Mouse (Mus musculus) liver, postnatal 0 days (tissue): ENCODE results near the gene Sox13. TPM values are rescaled to one million over a fixed set of nuclear protein-coding genes. Genes with fewer than 3 reads are reported as not detected.

Source experiments
- ATAC-seq: fragments of 200-750 bp; cut with Nextera tagmentation; 2 replicates; pipeline ENCODE4 v1.8.0; 2017; ENCODE audit warnings: mild to moderate bottlenecking, moderate library complexity
- DNase-seq: peaks from one replicate; pipeline ENCODE4 v3.0.0-alpha.2; 2016
- H3K27ac ChIP-seq: fragments of 300-500 bp; sonication (generic); 2 replicates; pipeline ENCODE4 v1.5.1; 2014; ENCODE audit warnings: antibody characterized with exemption, moderate library complexity, mild to moderate bottlenecking, low read depth
- H3K27me3 ChIP-seq: fragments of 300-500 bp; sonication (generic); 2 replicates; pipeline ENCODE4 v1.6.1; 2014; ENCODE audit warnings: low read length, control low read depth, mixed read lengths; ENCODE audit not compliant: insufficient read depth
- H3K36me3 ChIP-seq: fragments of 300-500 bp; sonication (generic); replicated peaks from 2 replicates; pipeline ENCODE4 v1.6.1; 2014; ENCODE audit warnings: mild to moderate bottlenecking, control low read depth, low read length, moderate library complexity, mixed read lengths; ENCODE audit not compliant: insufficient read depth
- H3K4me1 ChIP-seq: fragments of 300-500 bp; sonication (generic); 2 replicates; pipeline ENCODE4 v1.6.1; 2014; ENCODE audit warnings: antibody characterized with exemption, mild to moderate bottlenecking, control low read depth; ENCODE audit not compliant: insufficient read depth
- H3K4me2 ChIP-seq: fragments of 300-500 bp; sonication (generic); 2 replicates; pipeline ENCODE4 v1.6.1; 2014; ENCODE audit warnings: low read depth, mild to moderate bottlenecking, low read length, moderate library complexity, mixed read lengths
- H3K4me3 ChIP-seq: fragments of 300-500 bp; sonication (generic); 2 replicates; pipeline ENCODE4 v1.5.1; 2014; ENCODE audit warnings: low read depth, low read length
- H3K9ac ChIP-seq: fragments of 300-500 bp; sonication (generic); replicated peaks from 2 replicates; pipeline ENCODE4 v1.6.1; 2014; ENCODE audit warnings: mild to moderate bottlenecking, moderate library complexity
- H3K9me3 ChIP-seq: fragments of 300-500 bp; sonication (generic); 2 replicates; pipeline ENCODE4 v1.6.1; 2016; ENCODE audit warnings: mild to moderate bottlenecking, control low read depth, low read length, mixed read lengths
- CTCF ChIP-seq: sonication (generic); IDR thresholded peaks from 2 replicates; pipeline ENCODE4 v1.5.1; 2016; ENCODE audit warnings: antibody characterized with exemption, low read depth
- EP300 ChIP-seq: IDR thresholded peaks from 2 replicates; pipeline ENCODE4 v1.6.1; 2016; ENCODE audit warnings: antibody characterized with exemption, low read depth, mild to moderate bottlenecking
- WGBS: fragments of 180-500 bp; shearing (Covaris S2); extraction: QIAGEN DNeasy Blood & Tissue Kit; methylation state at CpG from one replicate; pipeline ENCODE4 v1.1.7; 2014; ENCODE audit not compliant: insufficient replicate concordance; 5-methylcytosine and 5-hydroxymethylcytosine counted together
- polyA plus RNA-seq: library from polyadenylated mRNA; unstranded; fragments of >200 nt; fragmentation: Nextera tagmentation; extraction: Ambion mirVana; gene quantifications from 2 replicates; pipeline ENCODE4 v1.2.1, GENCODE M21; 2015

The Sox13 gene
- polyA plus RNA-seq, 1 experiment from 2014 or later: 1.3 TPM

- DNase-seq: no peak
- Histone ChIP-seq H3K4me1 (peaks cover 23% of the 10 kb centered on the region), H3K27ac (peak overlapping the region; percentile 96; the same call in 1 of the 2 replicates), H3K4me2 (no peak overlapping the region), H3K27me3 (0 out of 2 replicates have a peak, but pooled peaks cover 1% of the 10 kb centered on the region), H3K4me3 (no peak overlapping the region), H3K9ac (no peak overlapping the region), H3K9me3 (no peaks in the 10 kb centered on the region), H3K36me3 (no peaks in the 10 kb centered on the region)
- WGBS: 58% methylated on average over 4 of the region's 4 CpGs
- TF ChIP-seq EP300 (no peak), CTCF (no peak)
- no peak for ATAC-seq
Observed at GRCm38 (mm10) chr1:133370352-133370751, 53.8 kb downstream of the Sox13 start.

- TF ChIP-seq CTCF: no peak
- no peak for TF ChIP-seq EP300
- peaks cover 23% of the 10 kb centered on the region for H3K4me1 ChIP-seq
- H3K36me3 ChIP-seq: no peaks in the 10 kb centered on the region
- H3K4me3 ChIP-seq: no peak overlapping the region
- no peak overlapping the region for H3K4me2 ChIP-seq
- 69% methylated on average over 10 of the region's 10 CpGs for WGBS
- no peaks in the 10 kb centered on the region for H3K9me3 ChIP-seq
- no peak for DNase-seq
- 0 out of 2 replicates have a peak, but pooled peaks cover 15% of the 10 kb centered on the region for H3K27me3 ChIP-seq
- ATAC-seq: no peak
- no peak overlapping the region for H3K27ac ChIP-seq
- H3K9ac ChIP-seq: no peak overlapping the region
Observed at GRCm38 (mm10) chr1:133368644-133369043, 55.5 kb downstream of the Sox13 start.

GRCm38 (mm10) chr1:133367606-133368488 lies 56.3 kb downstream of the Sox13 start:
- Histone ChIP-seq H3K9me3 (no peaks in the 10 kb centered on the region), H3K4me3 (no peak overlapping the region), H3K9ac (peak overlapping the region; percentile 16; the same call in 1 of the 2 replicates), H3K36me3 (no peaks in the 10 kb centered on the region), H3K27me3 (peaks cover 20% of the 10 kb centered on the region; the same call in 1 of the 2 replicates), H3K4me2 (peak overlapping the region; percentile 76), H3K4me1 (peaks cover 27% of the 10 kb centered on the region), H3K27ac (peak overlapping the region; percentile 60)
- DNase-seq (no peak), ATAC-seq (no peak)
- TF ChIP-seq EP300 (no peak), CTCF (no peak)
- WGBS: 13% methylated on average over 11 of the region's 11 CpGs

GRCm38 (mm10) chr1:133366951-133367605 lies 57.1 kb downstream of the Sox13 start:
- H3K27me3 ChIP-seq: peaks cover 20% of the 10 kb centered on the region; the same call in 1 of the 2 replicates
- ATAC-seq (peak; percentile 5; the same call in 1 of the 2 replicates), DNase-seq (no peak)
- H3K36me3 ChIP-seq: no peaks in the 10 kb centered on the region
- H3K9me3 ChIP-seq: no peaks in the 10 kb centered on the region
- H3K9ac ChIP-seq: 0 out of 2 replicates have a peak overlapping the region, but pooled peaks have one; percentile 26
- peak overlapping the region; percentile 60 for H3K27ac ChIP-seq
- TF ChIP-seq EP300: no peak
- TF ChIP-seq CTCF: no peak
- peak overlapping the region; percentile 76 for H3K4me2 ChIP-seq
- WGBS: 39% methylated on average over 10 of the region's 10 CpGs
- no peak overlapping the region for H3K4me3 ChIP-seq
- peaks cover 25% of the 10 kb centered on the region for H3K4me1 ChIP-seq

- Histone ChIP-seq H3K9ac (peak overlapping the region; percentile 55; the same call in 1 of the 2 replicates), H3K4me2 (peak overlapping the region; percentile 76), H3K36me3 (no peaks in the 10 kb centered on the region), H3K9me3 (no peaks in the 10 kb centered on the region), H3K27me3 (peaks cover 20% of the 10 kb centered on the region; the same call in 1 of the 2 replicates), H3K27ac (peak overlapping the region; percentile 83; the same call in 1 of the 2 replicates), H3K4me3 (peak overlapping the region; percentile 58; the same call in 1 of the 2 replicates), H3K4me1 (peaks cover 22% of the 10 kb centered on the region)
- TF ChIP-seq EP300 (no peak), CTCF (no peak)
- WGBS: 30% methylated on average over 2 of the region's 2 CpGs
- DNase-seq (no peak), ATAC-seq (no peak)
Observed at GRCm38 (mm10) chr1:133364890-133365289, 59.3 kb downstream of the Sox13 start.

- no peak for TF ChIP-seq EP300
- TF ChIP-seq CTCF: no peak
- Histone ChIP-seq H3K4me3 (peak overlapping the region; percentile 58), H3K27me3 (peaks cover 20% of the 10 kb centered on the region; the same call in 1 of the 2 replicates), H3K9ac (peak overlapping the region; percentile 67), H3K9me3 (no peaks in the 10 kb centered on the region), H3K4me2 (peak overlapping the region; percentile 76), H3K36me3 (no peaks in the 10 kb centered on the region), H3K4me1 (peaks cover 22% of the 10 kb centered on the region), H3K27ac (peak overlapping the region; percentile 83)
- ATAC-seq (no peak), DNase-seq (no peak)
- 7% methylated on average over 27 of the region's 27 CpGs for WGBS
Observed at GRCm38 (mm10) chr1:133364022-133364630, 60.1 kb downstream of the Sox13 start.
